Mouse (Mus musculus): Measurements from ENCODE around the gene Sorbs2.

Gene Sorbs2

GRCm38 (mm10) chr8:45682845-45683383, 175.3 kb downstream of the Sorbs2 start:
- no peak for DNase-seq (ENCODE audit: low read depth)

- DNase-seq (ENCODE audit: low read depth) = no peak
Measured at GRCm38 (mm10) chr8:45687942-45688695, 180.5 kb downstream of the Sorbs2 start.

- no peak for DNase-seq (ENCODE audit: low read depth)
Measured at GRCm38 (mm10) chr8:45689611-45690207, 182.1 kb downstream of the Sorbs2 start.

DNA sequence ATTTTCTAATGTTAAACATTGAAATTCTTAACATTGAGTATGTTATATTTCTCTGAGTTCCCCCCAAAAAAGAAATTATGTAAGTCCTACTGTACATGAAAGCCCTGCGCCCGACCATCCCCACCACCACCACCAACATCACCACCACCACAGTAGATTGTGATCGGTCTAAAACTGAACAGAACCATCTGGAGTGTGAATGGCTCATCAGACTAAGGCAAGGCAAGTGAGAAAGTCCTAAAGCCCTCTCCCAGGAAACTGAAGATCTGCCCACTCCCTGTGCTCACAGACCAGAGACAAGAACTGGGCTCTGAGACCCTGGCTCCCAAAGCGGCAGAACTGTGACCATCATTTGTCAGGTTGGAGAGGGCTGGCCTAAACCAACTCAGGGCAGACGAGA, 192.5 kb downstream of the Sorbs2 start:
- DNase-seq (ENCODE audit: low read depth) = no peak

DNA sequence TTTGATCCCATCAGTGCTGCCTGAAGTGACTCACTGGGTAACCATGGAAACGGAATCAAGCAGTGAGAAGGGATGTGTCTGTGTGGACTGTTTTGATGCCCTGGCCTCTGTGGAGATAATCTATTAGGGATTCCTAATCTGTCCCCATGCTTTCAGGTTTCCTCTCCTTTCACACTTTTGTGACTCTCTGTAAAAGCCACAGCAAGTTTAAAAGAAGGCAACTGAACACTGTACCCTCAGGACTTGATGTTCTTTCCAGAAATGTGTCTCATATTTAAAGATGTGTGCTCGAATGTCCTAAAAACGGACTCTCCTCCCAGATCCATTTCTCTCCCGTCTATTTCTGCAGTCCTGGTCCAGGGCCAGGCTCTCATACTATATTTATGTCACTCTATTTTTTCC, 196.1 kb downstream of the Sorbs2 start:
- no peak for DNase-seq (ENCODE audit: low read depth)

DNA sequence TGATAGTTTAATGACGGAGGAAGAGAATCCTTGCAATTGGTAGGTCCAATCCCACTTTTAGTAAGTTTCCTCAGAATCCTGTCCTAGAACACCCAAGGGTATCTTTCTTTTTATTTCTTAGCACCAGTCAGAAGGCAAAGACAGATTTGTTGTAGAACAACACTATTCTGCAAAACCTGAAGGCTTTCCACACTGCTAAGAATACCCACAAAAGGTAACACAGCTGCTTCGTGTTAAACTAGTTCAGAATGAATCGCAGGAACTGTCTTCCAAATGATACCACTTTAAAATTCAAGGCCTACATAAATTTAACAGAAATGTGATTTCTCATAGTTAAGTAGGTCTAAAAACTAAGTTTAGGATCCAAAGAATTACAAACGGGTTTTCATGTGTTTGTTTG, 201.5 kb downstream of the Sorbs2 start:
- no peak for DNase-seq (ENCODE audit: low read depth)

- DNase-seq (ENCODE audit: low read depth) = no peak
Measured at GRCm38 (mm10) chr8:45709734-45710133, 202.1 kb downstream of the Sorbs2 start.

- DNase-seq (ENCODE audit: low read depth) = no peak
Measured at GRCm38 (mm10) chr8:45712610-45713009, 205.0 kb downstream of the Sorbs2 start.

DNA sequence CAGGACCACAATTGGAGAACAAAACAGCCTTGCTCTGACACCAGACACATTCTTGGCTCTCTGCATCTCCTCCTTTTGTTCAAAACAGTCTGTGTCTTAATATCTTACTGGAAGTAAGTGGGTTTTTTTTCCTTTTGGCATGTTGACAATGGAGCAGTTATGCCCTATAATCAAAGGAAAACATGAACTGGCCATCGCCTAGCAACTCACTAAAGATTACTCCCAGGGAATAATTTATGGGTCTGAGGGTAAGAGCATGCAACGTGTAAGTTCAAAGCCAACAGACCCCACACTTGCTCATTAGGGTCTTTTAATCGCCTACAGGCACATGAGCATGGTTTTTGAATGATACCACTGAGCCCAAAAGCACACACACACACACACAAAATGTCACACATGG, 207.2 kb downstream of the Sorbs2 start:
- no peak for DNase-seq (ENCODE audit: low read depth)

GRCm38 (mm10) chr8:45715330-45716027, 207.9 kb downstream of the Sorbs2 start:
- DNase-seq (ENCODE audit: low read depth) = no peak

DNA sequence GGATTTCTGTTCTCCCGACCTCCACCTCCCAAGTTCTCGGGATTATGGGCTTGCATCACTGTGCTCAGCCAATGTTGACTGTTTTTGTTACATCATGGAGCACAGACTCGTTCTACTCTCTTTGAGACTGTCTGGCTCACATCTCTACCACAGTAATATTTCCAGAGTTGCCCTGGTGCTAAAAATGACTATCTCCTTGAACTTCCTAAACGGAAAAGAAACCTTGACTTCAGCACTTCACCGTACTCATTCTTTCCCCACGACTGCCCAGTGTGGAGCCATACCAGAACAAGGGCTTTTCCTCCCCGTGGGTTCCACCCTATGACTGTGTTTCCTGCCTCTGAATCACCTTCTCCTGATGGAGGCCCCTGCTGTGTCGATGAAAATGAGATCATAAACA, 212.2 kb downstream of the Sorbs2 start:
- no peak for DNase-seq (ENCODE audit: low read depth)

- DNase-seq (ENCODE audit: low read depth) = no peak
Measured at GRCm38 (mm10) chr8:45724204-45724603, 216.6 kb downstream of the Sorbs2 start.

DNA sequence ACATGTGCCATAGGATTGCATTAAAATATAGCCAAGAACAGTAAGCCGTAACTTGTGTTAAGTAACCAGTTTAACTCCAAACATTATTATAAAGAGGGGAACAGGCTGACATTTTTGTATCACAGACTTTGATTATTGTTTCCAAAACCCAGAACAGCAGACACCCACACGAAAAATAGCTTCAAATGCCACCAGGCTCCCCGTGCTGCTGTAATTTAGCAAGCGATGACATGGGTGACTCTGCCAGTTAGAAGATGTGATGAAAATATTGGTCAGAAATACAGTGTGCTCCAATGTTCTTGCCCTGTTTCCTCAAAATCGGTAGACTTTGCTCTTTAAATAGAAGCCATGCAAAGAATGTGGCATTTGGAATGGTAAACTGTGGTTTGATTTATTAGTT, 217.7 kb downstream of the Sorbs2 start:
- no peak for DNase-seq (ENCODE audit: low read depth)

DNA sequence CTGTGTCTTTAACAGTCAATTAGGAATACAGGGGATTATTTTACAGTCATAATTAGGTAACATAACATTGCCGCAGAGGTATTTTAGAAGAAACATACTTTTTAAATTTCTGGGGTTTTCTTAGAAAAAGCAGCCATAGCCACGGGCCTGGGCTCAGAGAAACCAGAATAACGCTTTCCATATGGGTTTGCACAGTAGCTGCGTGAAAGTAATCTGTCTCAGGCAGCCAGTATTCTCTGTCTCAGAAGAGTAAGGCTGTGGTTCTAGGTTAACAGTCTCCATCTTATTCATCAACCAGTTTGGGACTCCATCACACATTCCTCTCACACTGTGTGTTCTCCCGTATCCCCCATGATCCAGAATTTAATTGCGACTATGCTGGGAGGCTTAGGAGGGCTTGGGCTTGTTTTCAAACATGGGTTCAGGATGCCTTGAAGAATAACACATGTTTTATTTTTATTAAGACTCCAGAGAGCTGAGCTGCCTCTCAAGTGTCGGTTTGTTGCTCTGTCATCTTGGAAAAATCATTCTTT, 222.3 kb downstream of the Sorbs2 start:
- DNase-seq (ENCODE audit: low read depth) = no peak

DNA sequence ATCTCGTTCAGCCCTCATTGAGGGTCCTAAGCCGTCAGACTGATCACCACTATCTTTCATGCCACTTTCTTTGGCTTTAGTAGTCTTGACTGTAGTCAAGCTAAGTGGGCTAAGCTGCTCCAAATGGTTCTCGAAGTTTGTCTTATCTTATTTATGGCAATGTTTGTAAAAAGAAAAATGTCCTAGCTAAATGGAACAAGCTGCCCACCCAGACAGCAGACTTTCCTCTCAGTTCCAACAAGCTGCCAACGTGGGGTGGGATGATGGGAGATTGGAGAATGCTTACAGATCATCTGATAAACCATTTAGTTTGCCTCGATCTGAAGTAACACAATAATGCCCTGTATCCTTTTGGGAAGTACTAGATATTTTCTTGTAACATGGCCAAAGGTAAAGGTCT, 223.2 kb downstream of the Sorbs2 start:
- DNase-seq (ENCODE audit: low read depth) = no peak

DNA sequence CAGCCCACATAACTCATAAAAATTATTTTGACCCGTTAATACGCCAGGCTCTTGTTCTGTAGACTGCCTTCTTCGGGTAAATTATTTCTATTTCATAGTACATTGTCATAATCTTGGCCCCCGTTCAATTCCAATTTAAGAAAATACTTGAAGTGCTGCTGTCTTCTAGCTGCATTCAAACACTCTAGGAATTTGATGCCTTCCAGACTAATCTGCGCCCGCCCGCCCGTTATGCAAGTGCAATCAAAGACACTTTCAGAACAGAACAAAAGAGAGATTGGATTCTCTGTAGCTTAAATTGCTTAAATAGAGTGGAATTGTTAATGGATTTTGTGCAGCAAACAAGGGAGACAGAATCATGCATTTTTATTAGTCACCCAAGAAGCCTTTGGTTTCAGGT, 226.5 kb downstream of the Sorbs2 start:
- DNase-seq (ENCODE audit: low read depth) = no peak

- no peak for DNase-seq (ENCODE audit: low read depth)
Measured at GRCm38 (mm10) chr8:45737266-45737665, 229.7 kb downstream of the Sorbs2 start.

DNA sequence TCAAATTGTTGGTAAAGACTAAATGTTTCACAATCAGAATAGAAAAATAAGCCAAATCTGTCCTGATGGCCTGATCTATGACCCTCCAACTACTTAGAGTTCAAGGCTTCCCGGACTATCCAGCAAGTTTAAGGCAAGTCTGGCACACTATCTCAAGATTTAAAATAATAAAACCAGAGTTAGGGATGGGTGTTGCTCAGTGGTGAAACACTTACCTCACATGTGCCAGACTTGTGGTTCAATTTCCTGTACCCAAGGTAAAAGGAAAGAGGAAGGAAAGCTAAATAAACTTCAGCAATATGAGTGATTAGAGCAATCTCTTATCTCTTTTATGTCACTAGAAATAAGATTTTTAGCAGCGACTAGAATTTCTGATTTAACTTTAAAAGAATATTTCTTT, 235.7 kb downstream of the Sorbs2 start:
- no peak for DNase-seq (ENCODE audit: low read depth)

- DNase-seq (ENCODE audit: low read depth) = no peak
Measured at GRCm38 (mm10) chr8:45743739-45744138, 236.2 kb downstream of the Sorbs2 start.

GRCm38 (mm10) chr8:45751512-45752502, 244.2 kb downstream of the Sorbs2 start:
- DNase-seq (ENCODE audit: low read depth) = no peak

GRCm38 (mm10) chr8:45755482-45755881, 247.9 kb downstream of the Sorbs2 start:
- no peak for DNase-seq (ENCODE audit: low read depth)

DNA sequence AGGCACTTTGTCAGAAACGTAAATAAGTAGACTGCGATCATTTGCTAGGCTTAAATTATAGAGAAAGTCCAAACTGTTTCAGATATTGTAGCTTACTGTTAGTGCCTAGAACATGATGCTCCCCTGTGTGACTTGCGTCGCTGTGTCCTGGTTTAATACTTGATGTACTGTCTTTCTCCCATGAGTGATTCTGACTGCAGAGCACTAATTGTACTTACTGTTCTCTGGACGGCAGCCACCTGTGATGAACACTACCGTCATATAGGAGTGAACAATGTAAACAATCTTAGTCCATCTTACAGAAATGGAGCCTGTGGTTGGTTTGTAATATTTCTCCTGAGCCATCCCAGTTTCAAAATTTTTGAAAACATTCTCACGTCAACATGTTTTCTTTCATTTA, 248.4 kb downstream of the Sorbs2 start:
- no peak for DNase-seq (ENCODE audit: low read depth)
